Mouse (Mus musculus): ENCODE data around the gene Pard6b.
"Not testable (repeated sequence)": the region's sequence is repeated elsewhere in the genome, so short reads cannot be mapped to it uniquely, and the experiment has no call there.

Gene Pard6b

DNA sequence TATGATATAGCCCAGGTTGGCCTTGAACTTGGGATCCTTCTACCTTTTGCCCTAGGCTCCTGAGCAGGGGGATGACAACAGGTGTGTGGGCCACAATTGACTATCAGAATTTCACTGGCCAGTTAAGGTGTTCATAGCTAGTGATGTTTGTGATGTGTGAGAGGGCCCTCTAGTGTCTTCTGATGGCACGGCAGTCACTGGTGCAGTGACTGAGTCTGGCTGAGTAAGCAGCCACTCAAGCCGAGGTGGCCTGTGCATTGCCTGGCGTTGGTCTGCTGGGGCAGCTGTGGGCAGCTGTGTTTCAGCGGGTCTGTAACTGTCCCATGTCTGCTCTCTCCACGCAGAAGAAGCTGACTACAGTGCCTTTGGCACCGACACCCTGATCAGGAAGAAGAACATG, 17.2 kb downstream of the Pard6b start:
- in situ Hi-C loops (cut with MboI, MseI): no loop called here

GRCm38 (mm10) chr2:168100008-168100407, 19.2 kb downstream of the Pard6b start:
- in situ Hi-C loops (cut with MboI, MseI): loop anchor here (5.0 kb wide), 1 partner anchor 63 kb away; no protein-coding TSS in a partner anchor

- in situ Hi-C loops (cut with MboI, MseI): loop anchor here (5.0 kb wide), 1 partner anchor 65 kb away; no protein-coding TSS in a partner anchor
Measured at GRCm38 (mm10) chr2:168101805-168102204, 21.0 kb downstream of the Pard6b start.

DNA sequence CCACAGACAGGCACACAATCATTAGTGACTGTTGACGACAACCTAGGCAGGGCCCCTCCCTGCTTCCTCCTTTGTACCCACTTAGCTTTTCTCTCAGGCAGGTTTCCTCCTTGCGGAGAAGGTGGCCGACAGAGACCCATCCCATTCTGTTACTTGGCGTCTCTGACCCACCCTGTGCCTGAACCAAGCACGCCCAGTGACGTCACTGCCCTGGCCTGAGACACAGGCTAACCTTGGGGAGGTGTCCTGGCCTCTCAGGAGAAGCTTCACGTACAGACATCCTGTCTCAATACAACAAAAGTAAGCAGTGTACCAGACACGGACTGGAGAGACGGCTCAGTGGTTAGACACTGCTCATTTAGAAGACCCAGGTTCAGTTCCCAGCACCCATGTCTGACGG, 22.5 kb downstream of the Pard6b start:
- in situ Hi-C loops (cut with MboI, MseI): loop anchor here (5.0 kb wide), 1 partner anchor 66 kb away; no protein-coding TSS in a partner anchor

GRCm38 (mm10) chr2:168104375-168105144, 23.8 kb downstream of the Pard6b start:
- in situ Hi-C loops (cut with MboI, MseI): loop anchor here (5.0 kb wide), 1 partner anchor 67 kb away; no protein-coding TSS in a partner anchor

DNA sequence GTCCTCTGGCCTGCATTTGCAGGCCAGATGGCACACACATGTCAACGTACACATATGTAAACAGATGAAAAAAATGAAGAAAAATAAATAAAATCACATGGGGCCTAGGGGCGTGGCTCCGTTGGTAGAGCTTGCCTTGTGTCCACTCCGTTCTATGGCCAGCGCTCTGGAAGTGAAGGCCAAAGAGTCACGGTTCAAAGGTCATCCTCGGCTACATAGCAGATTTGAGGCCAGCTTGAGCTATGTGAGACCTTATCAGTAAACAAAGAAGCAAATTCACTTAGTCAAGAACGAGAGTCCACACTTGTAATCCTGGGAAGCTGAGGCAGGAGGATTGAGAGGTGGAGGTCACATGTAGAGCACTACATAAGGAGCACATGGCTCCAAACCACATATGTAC, 24.5 kb downstream of the Pard6b start:
- in situ Hi-C loops (cut with MboI, MseI): no loop called here

- in situ Hi-C loops (cut with MboI, MseI): no loop called here
Measured at GRCm38 (mm10) chr2:168106701-168107178, 25.9 kb downstream of the Pard6b start.

DNA sequence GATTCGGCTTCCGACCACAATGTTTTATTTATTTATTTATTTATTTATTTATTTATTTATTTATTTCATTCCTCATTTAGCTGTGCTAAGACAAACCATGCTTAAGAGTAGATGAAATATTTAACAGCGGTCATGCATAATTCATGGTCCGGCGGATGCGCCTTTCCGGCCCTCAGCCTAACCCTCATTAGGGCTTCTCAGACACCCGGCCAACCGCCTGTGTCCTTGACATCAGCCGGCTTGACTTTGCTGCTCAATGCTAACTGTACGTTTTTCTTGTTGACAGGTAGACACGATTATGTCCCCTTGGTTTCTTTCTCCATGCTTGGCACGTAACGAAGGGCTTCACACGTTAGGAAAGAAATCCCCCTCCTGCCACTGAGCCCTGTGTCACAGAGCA, 26.6 kb downstream of the Pard6b start:
- in situ Hi-C loops (cut with MboI, MseI): no loop called here

- in situ Hi-C loops (cut with MboI, MseI): not testable (repeated sequence)
Measured at GRCm38 (mm10) chr2:168107901-168108300, 27.1 kb downstream of the Pard6b start.

DNA sequence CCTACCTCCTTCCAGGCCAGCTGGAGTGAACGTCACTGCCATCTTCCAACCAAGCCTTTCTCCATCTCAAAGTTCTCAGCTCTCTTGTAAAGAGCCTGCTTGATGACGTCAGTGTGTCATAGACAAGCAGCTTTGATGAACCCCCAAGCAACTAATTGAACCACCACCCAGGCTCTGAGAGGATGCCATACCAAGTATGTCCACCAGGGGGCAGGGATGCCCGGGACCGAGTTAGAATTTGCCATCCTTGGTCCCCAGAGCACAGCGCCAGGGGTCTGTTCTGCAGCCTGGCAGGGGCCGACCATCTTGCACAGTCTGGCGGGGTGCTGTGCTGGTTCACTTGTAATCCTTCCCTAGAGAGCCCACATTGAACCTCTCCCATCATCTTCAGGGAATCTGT, 31.1 kb downstream of the Pard6b start:
- in situ Hi-C loops (cut with MboI, MseI): no loop called here

- in situ Hi-C loops (cut with MboI, MseI): no loop called here
Measured at GRCm38 (mm10) chr2:168113263-168113662, 32.5 kb downstream of the Pard6b start.

DNA sequence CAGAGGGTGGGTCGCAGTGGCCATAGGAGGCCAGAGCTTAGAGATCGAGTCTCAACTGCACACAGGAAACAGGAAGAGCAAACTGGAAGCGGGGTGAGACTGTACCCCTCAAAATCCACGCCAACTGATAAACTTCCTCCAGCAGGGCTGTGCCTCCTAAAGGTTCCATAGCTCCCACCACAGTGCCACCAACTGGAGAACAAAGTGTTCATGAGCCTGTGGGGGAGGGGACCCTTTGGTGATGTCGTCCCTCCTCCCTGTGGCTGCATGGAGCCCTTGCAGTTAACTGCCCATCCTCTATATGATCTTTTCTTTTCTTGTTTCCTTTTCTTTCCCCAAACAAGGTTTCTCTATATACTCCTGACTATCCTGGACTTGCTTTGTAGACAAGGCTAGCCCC, 32.9 kb downstream of the Pard6b start:
- in situ Hi-C loops (cut with MboI, MseI): no loop called here

DNA sequence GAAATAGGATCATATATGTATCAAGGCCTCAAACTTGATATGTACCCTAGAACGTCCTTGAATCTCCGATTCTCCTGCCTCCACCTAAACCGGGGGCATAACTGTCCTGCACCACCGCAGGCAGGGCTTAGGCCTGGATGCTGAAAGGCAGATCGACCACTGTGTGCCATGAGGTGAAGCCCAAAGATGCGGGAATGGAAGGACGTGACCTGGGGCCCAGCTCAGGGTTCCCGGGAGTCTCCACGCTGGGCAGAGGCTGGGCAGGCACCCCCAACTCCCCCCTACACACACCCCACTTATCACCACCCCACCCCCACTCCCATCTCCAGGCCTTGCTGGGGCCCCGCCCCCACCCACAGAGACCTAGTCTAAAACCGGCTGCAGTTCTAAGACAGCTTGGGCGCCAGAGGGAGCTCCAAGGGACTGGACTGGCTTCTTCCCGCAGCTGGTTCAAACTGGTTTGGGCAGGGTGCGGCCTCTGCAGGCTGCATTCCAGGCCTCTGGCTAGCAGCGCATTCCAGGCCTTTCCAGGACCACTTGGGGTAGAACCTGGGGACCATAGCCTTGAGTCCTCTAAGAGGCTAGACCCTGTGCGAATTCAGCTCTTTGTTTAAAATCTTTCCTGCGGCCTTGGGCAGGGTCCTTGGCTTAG, 34.0 kb downstream of the Pard6b start:
- in situ Hi-C loops (cut with MboI, MseI): loop anchor here (5.0 kb wide), 1 partner anchor 92 kb away; the partner anchor contains the start of gene Adnp

- in situ Hi-C loops (cut with MboI, MseI): loop anchor here (5.0 kb wide), 1 partner anchor 91 kb away; the partner anchor contains the start of gene Adnp
Measured at GRCm38 (mm10) chr2:168115826-168116225, 35.0 kb downstream of the Pard6b start.

- in situ Hi-C loops (cut with MboI, MseI): loop anchor here (5.0 kb wide), 1 partner anchor 90 kb away; the partner anchor contains the start of gene Adnp
Measured at GRCm38 (mm10) chr2:168117147-168117546, 36.3 kb downstream of the Pard6b start.

DNA sequence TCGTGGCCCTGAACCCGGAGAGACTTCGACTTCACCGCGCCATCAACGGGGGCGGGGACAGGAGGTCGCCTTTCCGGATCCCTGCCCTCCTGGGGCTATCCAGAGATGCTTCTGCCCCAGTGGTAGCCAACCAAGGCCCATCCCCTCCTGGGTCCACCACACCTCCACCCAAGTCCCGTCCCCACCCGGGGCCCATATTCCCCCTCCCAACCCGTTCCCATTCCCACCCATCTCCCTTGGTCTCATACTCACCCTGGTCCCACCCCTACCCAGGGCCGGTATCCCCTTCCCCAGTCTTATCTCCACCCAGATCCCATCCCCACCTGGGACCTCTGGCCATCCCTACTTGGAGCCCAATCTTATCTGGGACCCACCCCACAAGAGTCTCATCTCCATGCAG, 36.7 kb downstream of the Pard6b start:
- in situ Hi-C loops (cut with MboI, MseI): loop anchor here (5.0 kb wide), 1 partner anchor 90 kb away; the partner anchor contains the start of gene Adnp

GRCm38 (mm10) chr2:168117967-168118366, 37.2 kb downstream of the Pard6b start:
- in situ Hi-C loops (cut with MboI, MseI): loop anchor here (5.0 kb wide), 1 partner anchor 89 kb away; the partner anchor contains the start of gene Adnp

GRCm38 (mm10) chr2:168118456-168118855, 37.7 kb downstream of the Pard6b start:
- in situ Hi-C loops (cut with MboI, MseI): loop anchor here (5.0 kb wide), 1 partner anchor 89 kb away; the partner anchor contains the start of gene Adnp

DNA sequence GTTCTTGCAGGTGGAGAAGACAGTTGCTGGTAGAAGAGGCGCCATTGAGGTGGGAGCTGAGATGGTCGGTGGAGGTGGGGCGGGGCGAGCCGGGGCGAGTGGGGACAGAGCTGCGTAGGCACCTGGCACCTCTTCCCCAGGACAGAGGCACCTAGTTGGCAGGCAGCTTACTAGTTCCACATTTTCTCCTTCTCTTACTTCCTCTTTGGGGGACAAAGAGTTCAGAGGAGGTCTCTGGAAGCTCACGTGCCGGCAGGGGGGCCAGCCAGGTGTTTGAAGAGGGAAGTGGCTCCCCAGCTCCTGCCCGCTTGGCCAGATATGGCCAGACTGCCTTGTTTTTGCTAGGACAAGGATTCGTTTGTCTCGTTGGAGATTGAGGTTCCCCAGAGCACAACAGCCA, 38.3 kb downstream of the Pard6b start:
- in situ Hi-C loops (cut with MboI, MseI): loop anchor here (5.0 kb wide), 1 partner anchor 88 kb away; the partner anchor contains the start of gene Adnp

DNA sequence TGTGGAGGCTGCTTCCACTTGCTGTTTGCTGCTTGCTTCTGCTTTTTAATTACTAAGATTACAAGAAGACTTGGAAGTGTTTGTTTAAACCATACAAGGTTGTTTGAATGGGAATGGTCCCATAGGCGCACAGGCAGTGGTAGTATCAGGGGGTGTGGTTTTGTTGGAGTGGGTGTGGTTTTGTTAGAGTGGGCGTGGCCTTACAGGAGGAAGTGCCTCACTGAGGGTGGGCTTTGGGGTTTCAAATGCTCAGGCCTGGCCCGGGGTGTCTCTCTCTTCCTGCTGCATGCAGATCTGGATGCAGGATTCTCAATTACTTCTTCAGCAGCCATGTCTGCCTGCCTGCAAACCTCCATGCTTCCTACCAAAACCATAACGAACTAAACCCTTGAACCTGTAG, 40.1 kb downstream of the Pard6b start:
- in situ Hi-C loops (cut with MboI, MseI): no loop called here

GRCm38 (mm10) chr2:168123652-168124051, 42.8 kb downstream of the Pard6b start:
- in situ Hi-C loops (cut with MboI, MseI): no loop called here
